Comparison of ENCODE assay signal across 22 mouse cellular contexts in genomic region chr11:100567815-100568245, GRCm38 (mm10). TPM values are rescaled to one million over a fixed set of nuclear protein-coding genes. Genes with fewer than 3 reads are reported as not detected.
DNase-seq lines count a peak whose midpoint lies in the region; ATAC-seq and TF ChIP-seq lines count a peak whose summit lies in the region.
"Had no signal": no experiment of that assay in that cellular context is flagged by ENCODE, and none has a peak within 500 bp of the region (broad histone marks: within the 10 kb centered on the region; RNA-seq: fewer than 3 reads in every experiment).

No protein-coding gene starts in this region.

- no peak for TF ChIP-seq CTCF in liver, postnatal 0 days (IDR thresholded peaks at IDR 0.05; ENCODE audit: low read depth)

- ATAC-seq in liver, postnatal 0 days, result peak; percentile 31; the same call in 1 of the 2 replicates
- ATAC-seq in liver, embryonic 11.5 days (replicated peaks; ENCODE audit: low FRiP score), result no peak
- ATAC-seq in granulocyte monocyte progenitor cell, adult 5-6 weeks (replicated peaks; ENCODE audit: poor library complexity, severe bottlenecking), result peak; percentile 45
- ATAC-seq: CD4-positive, CD25-positive, alpha-beta regulatory T cell, adult 4 months; hindbrain, postnatal 0 days had no signal

- H3K9ac ChIP-seq in liver, postnatal 0 days (replicated peaks), result no peak overlapping the region
- no peak overlapping the region for H3K9ac ChIP-seq in liver, embryonic 11.5 days (ENCODE audit: low read depth, low read length)
- H3K9ac ChIP-seq: heart, embryonic 15.5 days; liver, embryonic 15.5 days had no signal

- TF ChIP-seq EP300 in liver, postnatal 0 days (IDR thresholded peaks at IDR 0.05; ENCODE audit: low read depth), result no peak

- H3K36me3 ChIP-seq in liver, postnatal 0 days (replicated peaks; ENCODE audit: insufficient read depth, low read length), result no peaks in the 10 kb centered on the region
- no peaks in the 10 kb centered on the region for H3K36me3 ChIP-seq in liver, embryonic 11.5 days (ENCODE audit: control insufficient read depth, insufficient read depth, low read length)
- H3K36me3 ChIP-seq: forebrain, embryonic 10.5 days; G1E; heart, embryonic 15.5 days; liver, embryonic 15.5 days had no signal

- no peak overlapping the region for H3K4me3 ChIP-seq in liver, postnatal 0 days (ENCODE audit: low read depth, low read length)
- H3K4me3 ChIP-seq in liver, embryonic 11.5 days (ENCODE audit: low read depth, low read length), result no peak overlapping the region
- H3K4me3 ChIP-seq: forebrain, embryonic 10.5 days; heart, embryonic 15.5 days; liver, embryonic 15.5 days had no signal

- H3K4me2 ChIP-seq in liver, postnatal 0 days (ENCODE audit: low read depth, low read length), result no peak overlapping the region
- H3K4me2 ChIP-seq in liver, embryonic 11.5 days, result no peak overlapping the region
- H3K4me2 ChIP-seq: heart, embryonic 15.5 days; liver, embryonic 15.5 days had no signal

- H3K27me3 ChIP-seq in liver, postnatal 0 days (ENCODE audit: insufficient read depth, low read length), result no peaks in the 10 kb centered on the region
- 0 out of 2 replicates have a peak, but pooled peaks cover 2% of the 10 kb centered on the region for H3K27me3 ChIP-seq in liver, embryonic 11.5 days (replicated peaks; ENCODE audit: control insufficient read depth, insufficient read depth, low read length)
- H3K27me3 ChIP-seq: heart, embryonic 15.5 days had no signal

- H3K27ac ChIP-seq in liver, postnatal 0 days (ENCODE audit: low read depth), result no peak overlapping the region
- H3K27ac ChIP-seq in liver, embryonic 11.5 days (ENCODE audit: low read depth, low read length), result no peak overlapping the region
- H3K27ac ChIP-seq: forebrain, embryonic 10.5 days; heart, embryonic 15.5 days; hindbrain, postnatal 0 days; liver, embryonic 15.5 days had no signal

- H3K9me3 ChIP-seq in liver, postnatal 0 days (ENCODE audit: low read length), result no peaks in the 10 kb centered on the region
- H3K9me3 ChIP-seq in liver, embryonic 11.5 days (ENCODE audit: control insufficient read depth, low read length), result no peaks in the 10 kb centered on the region
- H3K9me3 ChIP-seq: forebrain, embryonic 10.5 days; G1E; heart, embryonic 15.5 days; liver, embryonic 15.5 days had no signal

- peaks cover 12% of the 10 kb centered on the region for H3K4me1 ChIP-seq in liver, postnatal 0 days (ENCODE audit: insufficient read depth)
- peaks cover 13% of the 10 kb centered on the region for H3K4me1 ChIP-seq in liver, embryonic 11.5 days (replicated peaks; ENCODE audit: control insufficient read depth, insufficient read depth, low read length)

- peak; percentile 54 for DNase-seq in liver, postnatal 0 days
- DNase-seq in liver, embryonic 11.5 days (ENCODE audit: low spot score), result no peak
- peak; percentile 40 to 45 for DNase-seq in B cell, adult 2 months
- peak; percentile 70 to 77 for DNase-seq in kidney, postnatal 36 days
- no peak for DNase-seq in thymus, adult 18-20 months
- no peak for DNase-seq in heart, adult 11 months
- DNase-seq in cerebellum, adult 11-12 months, result no peak
- DNase-seq: cerebellum, adult 18-20 months; cerebellum, postnatal 36 days; heart, adult 18-20 months; heart, postnatal 4 days; layer of hippocampus, postnatal 36 days; lung, postnatal 14 days; right cerebral cortex, postnatal 4 days; thymus, postnatal 4 days had no signal

- 35% methylated on average over 9 of the region's 9 CpGs for WGBS in liver, postnatal 0 days (ENCODE audit: insufficient replicate concordance)
- WGBS in liver, embryonic 11.5 days, result 62% methylated on average over 9 of the region's 9 CpGs

RNA-seq across cellular contexts. Expression of gene Cnp, which starts 6.9 kb away (rescaled TPM):
- 20.2 and 21.9 TPM in 2 replicates for polyA plus RNA-seq in liver, postnatal 0 days (2015; fragmentation: Nextera tagmentation; extraction: Ambion mirVana)
- 19.4 and 19.7 TPM in 2 replicates for polyA plus RNA-seq in liver, embryonic 11.5 days (2014; fragmentation: Nextera tagmentation; extraction: Ambion mirVana)
- total RNA-seq in granulocyte monocyte progenitor cell, adult 5-6 weeks (2014; fragmentation: Nextera tagmentation), result 27.9 and 31.0 TPM in 2 replicates
- 16.2 and 20.9 TPM in 2 replicates for total RNA-seq in granulocyte monocyte progenitor cell, adult 5-6 weeks (2017)

RNA-seq across cellular contexts. Expression of gene Ttc25, which starts 22.4 kb away (rescaled TPM):
- 0.11 and 0.22 TPM in 2 replicates for polyA plus RNA-seq in liver, postnatal 0 days (2015; fragmentation: Nextera tagmentation; extraction: Ambion mirVana)
- 0.18 and 0.26 TPM in 2 replicates for polyA plus RNA-seq in liver, embryonic 11.5 days (2014; fragmentation: Nextera tagmentation; extraction: Ambion mirVana)
- 3.7 TPM in 1 of 2 replicates, not detected in the other for total RNA-seq in granulocyte monocyte progenitor cell, adult 5-6 weeks (2014; fragmentation: Nextera tagmentation)
- total RNA-seq in granulocyte monocyte progenitor cell, adult 5-6 weeks (2017), result 0.31 TPM in 1 of 2 replicates, not detected in the other

RNA-seq across cellular contexts. Expression of gene Acly, which starts 40.0 kb away (rescaled TPM):
- 24.4 and 29.8 TPM in 2 replicates for polyA plus RNA-seq in liver, postnatal 0 days (2015; fragmentation: Nextera tagmentation; extraction: Ambion mirVana)
- 159 and 194 TPM in 2 replicates for polyA plus RNA-seq in liver, embryonic 11.5 days (2014; fragmentation: Nextera tagmentation; extraction: Ambion mirVana)
- total RNA-seq in granulocyte monocyte progenitor cell, adult 5-6 weeks (2014; fragmentation: Nextera tagmentation), result 93.5 and 98.0 TPM in 2 replicates
- 101 and 107 TPM in 2 replicates for total RNA-seq in granulocyte monocyte progenitor cell, adult 5-6 weeks (2017)

RNA-seq across cellular contexts. Expression of gene Nkiras2, which starts 51.2 kb away (rescaled TPM):
- 18.3 and 19.2 TPM in 2 replicates for polyA plus RNA-seq in liver, postnatal 0 days (2015; fragmentation: Nextera tagmentation; extraction: Ambion mirVana)
- polyA plus RNA-seq in liver, embryonic 11.5 days (2014; fragmentation: Nextera tagmentation; extraction: Ambion mirVana), result 35.4 and 36.5 TPM in 2 replicates
- total RNA-seq in granulocyte monocyte progenitor cell, adult 5-6 weeks (2014; fragmentation: Nextera tagmentation), result 30.0 and 34.2 TPM in 2 replicates
- 14.2 and 16.9 TPM in 2 replicates for total RNA-seq in granulocyte monocyte progenitor cell, adult 5-6 weeks (2017)

RNA-seq across cellular contexts. Expression of gene Dnajc7, which starts 52.1 kb away (rescaled TPM):
- polyA plus RNA-seq in liver, postnatal 0 days (2015; fragmentation: Nextera tagmentation; extraction: Ambion mirVana), result 45.1 and 49.1 TPM in 2 replicates
- polyA plus RNA-seq in liver, embryonic 11.5 days (2014; fragmentation: Nextera tagmentation; extraction: Ambion mirVana), result 70.6 and 70.8 TPM in 2 replicates
- 80.5 and 129 TPM in 2 replicates for total RNA-seq in granulocyte monocyte progenitor cell, adult 5-6 weeks (2014; fragmentation: Nextera tagmentation)
- 90.1 and 115 TPM in 2 replicates for total RNA-seq in granulocyte monocyte progenitor cell, adult 5-6 weeks (2017)

Comparison
In these comparisons a context has a peak if more than half of its experiments do, and no peak if none do; other contexts are left out.
1. DNase-seq: peak in liver, postnatal 0 days (single experiment), B cell, adult 2 months (2 of 2) and kidney, postnatal 36 days (2 of 2); none in liver, embryonic 11.5 days (single experiment), thymus, adult 18-20 months (0 of 2), heart, adult 11 months (single experiment) and cerebellum, adult 11-12 months (single experiment).